Mouse (Mus musculus) heart, adult 2 months (tissue): ENCODE data around the gene Tfeb.

ENCODE experiments used
- CTCF ChIP-seq: fragments of 200-600 bp; IDR thresholded peaks from 2 replicates; pipeline ENCODE4 v1.8.1; 2022; ENCODE audit warnings: antibody characterized with exemption, mild to moderate bottlenecking, moderate library complexity
- EP300 ChIP-seq: fragments of 200-500 bp; IDR thresholded peaks from 2 replicates; pipeline ENCODE4 v1.6.1; 2011; ENCODE audit warnings: low read depth, low read length, control low read depth; ENCODE audit not compliant: insufficient read depth
- POLR2A ChIP-seq: fragments of 200-500 bp; IDR thresholded peaks from 2 replicates; pipeline ENCODE4 v1.6.1; 2011; ENCODE audit warnings: mild to moderate bottlenecking, low read depth, low read length, control low read depth; ENCODE audit not compliant: insufficient read depth

GRCm38 (mm10) chr17:47788996-47789395 lies 52.2 kb downstream of the Tfeb start:
- no peak for TF ChIP-seq POLR2A
- TF ChIP-seq CTCF: no peak
- TF ChIP-seq EP300: no peak
